Mouse (Mus musculus): ENCODE data around the gene Cldn9. TPM values are rescaled to one million over a fixed set of nuclear protein-coding genes. Genes with fewer than 3 reads are reported as not detected.
A peak's percentile ranks its signal among the peaks of the same experiment; 100 is the strongest.

The Cldn9 gene
- 0.29 and 0.32 TPM in 2 replicates for polyA plus RNA-seq (2015; fragmentation: Nextera tagmentation; extraction: Ambion mirVana)

GRCm38 (mm10) chr17:23683856-23684672 lies at the start of gene Cldn9:
Cldn9 (minus strand) TSS chr17:23684026.
- peaks cover 68% of the 10 kb centered on the region for H3K27me3 ChIP-seq (replicated peaks)
- no peak within 1 kb of the TSS for H3K9ac ChIP-seq
- ATAC-seq (ENCODE audit: extremely low read depth, insufficient number of reproducible peaks, low FRiP score, low TSS enrichment): no peak
- no peaks in the 10 kb centered on the region for H3K9me3 ChIP-seq
- peaks cover 7% of the 10 kb centered on the region for H3K4me1 ChIP-seq
- H3K4me2 ChIP-seq: no peak within 1 kb of the TSS
- no peak within 1 kb of the TSS for H3K4me3 ChIP-seq
- H3K27ac ChIP-seq (replicated peaks): no peak within 1 kb of the TSS
- H3K36me3 ChIP-seq: no peaks in the 10 kb centered on the region
- 25% methylated on average over 15 of the region's 15 CpGs for WGBS

GRCm38 (mm10) chr17:23730441-23730840 lies 46.6 kb upstream of the Cldn9 start:
- H3K36me3 ChIP-seq: peaks cover 20% of the 10 kb centered on the region
- no peak overlapping the region for H3K4me2 ChIP-seq
- no peak for ATAC-seq (ENCODE audit: extremely low read depth, insufficient number of reproducible peaks, low FRiP score, low TSS enrichment)
- H3K4me3 ChIP-seq: no peak overlapping the region
- no peak overlapping the region for H3K27ac ChIP-seq (replicated peaks)
- no peaks in the 10 kb centered on the region for H3K9me3 ChIP-seq
- WGBS: 53% methylated on average over 1 of the region's 1 CpGs
- peaks cover 22% of the 10 kb centered on the region for H3K4me1 ChIP-seq
- no peaks in the 10 kb centered on the region for H3K27me3 ChIP-seq (replicated peaks)
- H3K9ac ChIP-seq: 0 out of 2 replicates have a peak overlapping the region, but pooled peaks have one; percentile 14

GRCm38 (mm10) chr17:23726758-23727142 lies 42.9 kb upstream of the Cldn9 start:
- Histone ChIP-seq H3K27ac (replicated peaks) (peak overlapping the region; percentile 90), H3K4me3 (peak overlapping the region; percentile 76), H3K4me2 (peak overlapping the region; percentile 73), H3K4me1 (peaks cover 20% of the 10 kb centered on the region), H3K9me3 (no peaks in the 10 kb centered on the region), H3K9ac (peak overlapping the region; percentile 87), H3K36me3 (no peaks in the 10 kb centered on the region), H3K27me3 (replicated peaks) (no peaks in the 10 kb centered on the region)
- peak; percentile 83 for ATAC-seq (ENCODE audit: extremely low read depth, insufficient number of reproducible peaks, low FRiP score, low TSS enrichment)
- under 1% methylated on average over 20 of the region's 20 CpGs for WGBS

GRCm38 (mm10) chr17:23725999-23726757 lies 42.4 kb upstream of the Cldn9 start, which contains the start of gene Pkmyt1:
Pkmyt1 (plus strand) TSS chr17:23726336.
- H3K27me3 ChIP-seq (replicated peaks): no peaks in the 10 kb centered on the region

GRCm38 (mm10) chr17:23725477-23725876 lies 41.7 kb upstream of the Cldn9 start:
- H3K9me3 ChIP-seq: no peaks in the 10 kb centered on the region
- no peak for ATAC-seq (ENCODE audit: extremely low read depth, insufficient number of reproducible peaks, low FRiP score, low TSS enrichment)
- peak overlapping the region; percentile 73 for H3K4me2 ChIP-seq
- H3K4me3 ChIP-seq: peak overlapping the region; percentile 76
- peak overlapping the region; percentile 59 for H3K27ac ChIP-seq (replicated peaks)
- peak overlapping the region; percentile 79 for H3K9ac ChIP-seq
- H3K36me3 ChIP-seq: no peaks in the 10 kb centered on the region
- H3K4me1 ChIP-seq: peaks cover 17% of the 10 kb centered on the region
- WGBS: 60% methylated on average over 4 of the region's 4 CpGs
- 0 out of 2 replicates have a peak, but pooled peaks cover 3% of the 10 kb centered on the region for H3K27me3 ChIP-seq (replicated peaks)

More at GRCm38 (mm10) chr17:23725999-23726757, 42.4 kb upstream of the Cldn9 start, which contains the start of gene Pkmyt1:
- 1% methylated on average over 71 of the region's 73 CpGs for WGBS
- peak; percentile 89 for ATAC-seq (ENCODE audit: extremely low read depth, insufficient number of reproducible peaks, low FRiP score, low TSS enrichment)
- Histone ChIP-seq H3K4me2 (peak within 1 kb of the TSS; percentile 73), H3K4me3 (peak within 1 kb of the TSS; percentile 76), H3K9me3 (no peaks in the 10 kb centered on the region), H3K27ac (replicated peaks) (peak within 1 kb of the TSS; percentile 90), H3K36me3 (no peaks in the 10 kb centered on the region), H3K4me1 (peaks cover 20% of the 10 kb centered on the region), H3K9ac (peak within 1 kb of the TSS; percentile 87)

- Histone ChIP-seq H3K4me2 (no peak within 1 kb of the TSS), H3K4me1 (peaks cover 13% of the 10 kb centered on the region), H3K27me3 (replicated peaks) (peaks cover 24% of the 10 kb centered on the region), H3K9ac (0 out of 2 replicates have a peak within 1 kb of the TSS, but pooled peaks have one; percentile 1), H3K4me3 (no peak within 1 kb of the TSS), H3K27ac (replicated peaks) (no peak within 1 kb of the TSS), H3K36me3 (no peaks in the 10 kb centered on the region), H3K9me3 (no peaks in the 10 kb centered on the region)
- 36% methylated on average over 7 of the region's 7 CpGs for WGBS
- no peak for ATAC-seq (ENCODE audit: extremely low read depth, insufficient number of reproducible peaks, low FRiP score, low TSS enrichment)
Observed at GRCm38 (mm10) chr17:23722376-23723125, 38.7 kb upstream of the Cldn9 start, which contains the start of gene 1520401A03Rik. 1520401A03Rik (minus strand) TSS chr17:23722783.

- H3K27ac ChIP-seq (replicated peaks): no peak overlapping the region
- H3K9me3 ChIP-seq: no peaks in the 10 kb centered on the region
- peaks cover 24% of the 10 kb centered on the region for H3K27me3 ChIP-seq (replicated peaks)
- no peaks in the 10 kb centered on the region for H3K36me3 ChIP-seq
- no peak overlapping the region for H3K9ac ChIP-seq
- ATAC-seq (ENCODE audit: extremely low read depth, insufficient number of reproducible peaks, low FRiP score, low TSS enrichment): no peak
- H3K4me3 ChIP-seq: no peak overlapping the region
- 83% methylated on average over 2 of the region's 2 CpGs for WGBS
- peaks cover 7% of the 10 kb centered on the region for H3K4me1 ChIP-seq
- H3K4me2 ChIP-seq: no peak overlapping the region
Observed at GRCm38 (mm10) chr17:23721886-23722285, 38.1 kb upstream of the Cldn9 start.

GRCm38 (mm10) chr17:23719455-23719854 lies 35.6 kb upstream of the Cldn9 start:
- Histone ChIP-seq H3K9me3 (no peaks in the 10 kb centered on the region), H3K36me3 (no peaks in the 10 kb centered on the region), H3K9ac (no peak overlapping the region), H3K4me1 (no peaks in the 10 kb centered on the region), H3K27ac (replicated peaks) (no peak overlapping the region), H3K4me2 (no peak overlapping the region), H3K27me3 (replicated peaks) (peaks cover 27% of the 10 kb centered on the region), H3K4me3 (no peak overlapping the region)
- WGBS: 23% methylated on average over 1 of the region's 1 CpGs
- no peak for ATAC-seq (ENCODE audit: extremely low read depth, insufficient number of reproducible peaks, low FRiP score, low TSS enrichment)

- ATAC-seq (ENCODE audit: extremely low read depth, insufficient number of reproducible peaks, low FRiP score, low TSS enrichment): no peak
- no peaks in the 10 kb centered on the region for H3K4me1 ChIP-seq
- H3K4me2 ChIP-seq: no peak overlapping the region
- no peak overlapping the region for H3K27ac ChIP-seq (replicated peaks)
- H3K9me3 ChIP-seq: no peaks in the 10 kb centered on the region
- no peak overlapping the region for H3K9ac ChIP-seq
- peaks cover 42% of the 10 kb centered on the region for H3K27me3 ChIP-seq (replicated peaks)
- no peak overlapping the region for H3K4me3 ChIP-seq
- no peaks in the 10 kb centered on the region for H3K36me3 ChIP-seq
- WGBS: 50% methylated on average over 2 of the region's 2 CpGs
Observed at GRCm38 (mm10) chr17:23717003-23717402, 33.2 kb upstream of the Cldn9 start.

- 0% methylated on average over 3 of the region's 3 CpGs for WGBS
Observed at GRCm38 (mm10) chr17:23706212-23706611, 22.4 kb upstream of the Cldn9 start.

More at GRCm38 (mm10) chr17:23706212-23706611, 22.4 kb upstream of the Cldn9 start:
- Histone ChIP-seq H3K9ac (no peak overlapping the region), H3K36me3 (no peaks in the 10 kb centered on the region), H3K27me3 (replicated peaks) (peaks cover 75% of the 10 kb centered on the region), H3K4me2 (no peak overlapping the region), H3K4me1 (no peaks in the 10 kb centered on the region), H3K27ac (replicated peaks) (no peak overlapping the region), H3K9me3 (no peaks in the 10 kb centered on the region), H3K4me3 (no peak overlapping the region)
- ATAC-seq (ENCODE audit: extremely low read depth, insufficient number of reproducible peaks, low FRiP score, low TSS enrichment): no peak

Data from heart, embryonic 13.5 days (tissue).